Comparison of ENCODE assay signal across 8 mouse cellular contexts in genomic region chr7:49426060-49426459, GRCm38 (mm10).
DNase-seq lines count a peak whose midpoint lies in the region; ATAC-seq and TF ChIP-seq lines count a peak whose summit lies in the region.

No protein-coding gene starts in this region.

- no peaks in the 10 kb centered on the region for H3K9me3 ChIP-seq in forebrain, embryonic 13.5 days (replicated peaks)
- H3K9me3 ChIP-seq in lung, postnatal 0 days (ENCODE audit: low read length) = no peaks in the 10 kb centered on the region
- H3K9me3 ChIP-seq in stomach, postnatal 0 days (ENCODE audit: control insufficient read depth, low read length) = no peaks in the 10 kb centered on the region

- H3K4me2 ChIP-seq in forebrain, embryonic 13.5 days = peak overlapping the region; percentile 29; the same call in 1 of the 2 replicates
- H3K4me2 ChIP-seq in lung, postnatal 0 days (replicated peaks; ENCODE audit: low read depth, low read length) = no peak overlapping the region
- H3K4me2 ChIP-seq in stomach, postnatal 0 days (replicated peaks; ENCODE audit: low read depth) = no peak overlapping the region

- H3K27ac ChIP-seq in forebrain, embryonic 13.5 days = no peak overlapping the region
- H3K27ac ChIP-seq in lung, postnatal 0 days (ENCODE audit: low read length) = no peak overlapping the region
- no peak overlapping the region for H3K27ac ChIP-seq in stomach, postnatal 0 days (replicated peaks)

- peaks cover 6% of the 10 kb centered on the region for H3K4me1 ChIP-seq in forebrain, embryonic 13.5 days
- no peaks in the 10 kb centered on the region for H3K4me1 ChIP-seq in lung, postnatal 0 days (ENCODE audit: insufficient read depth, low read depth, low read length)
- no peaks in the 10 kb centered on the region for H3K4me1 ChIP-seq in stomach, postnatal 0 days (replicated peaks; ENCODE audit: control insufficient read depth, insufficient read depth)

- WGBS in forebrain, embryonic 13.5 days = 45% methylated on average over 4 of the region's 4 CpGs
- WGBS in lung, postnatal 0 days = 36% methylated on average over 4 of the region's 4 CpGs
- 42% methylated on average over 4 of the region's 4 CpGs for WGBS in stomach, postnatal 0 days

- no peaks in the 10 kb centered on the region for H3K27me3 ChIP-seq in forebrain, embryonic 13.5 days
- H3K27me3 ChIP-seq in lung, postnatal 0 days (replicated peaks; ENCODE audit: insufficient read depth, low read length) = no peaks in the 10 kb centered on the region
- H3K27me3 ChIP-seq in stomach, postnatal 0 days (ENCODE audit: control insufficient read depth, insufficient read depth, low read length) = no peaks in the 10 kb centered on the region

- DNase-seq in adrenal gland, adult (ENCODE audit: inconsistent age in 2 of 2, low spot score in 1 of 2) = peak; percentile 26 to 78
- no peak for DNase-seq in adrenal gland, adult 8-10 months
- DNase-seq in left cerebral cortex, postnatal 14 days (ENCODE audit: low spot score in 2 of 2) = peak; percentile 68 to 69
- no peak for DNase-seq in left cerebral cortex, adult 8-10 months (ENCODE audit: low spot score in 2 of 2)
- DNase-seq in adrenal gland, postnatal 25 days = peak; percentile 31
- peak; percentile 61 for DNase-seq in lung, postnatal 0 days (ENCODE audit: low spot score)
- peak; percentile 52 for DNase-seq in stomach, postnatal 0 days (ENCODE audit: low spot score)

- H3K36me3 ChIP-seq in forebrain, embryonic 13.5 days (ENCODE audit: poor library complexity, severe bottlenecking) = no peaks in the 10 kb centered on the region
- no peaks in the 10 kb centered on the region for H3K36me3 ChIP-seq in lung, postnatal 0 days (ENCODE audit: insufficient read depth, low read length)
- H3K36me3 ChIP-seq in stomach, postnatal 0 days (ENCODE audit: control insufficient read depth, insufficient read depth, low read length) = no peaks in the 10 kb centered on the region

- no peak for TF ChIP-seq EP300 in lung, postnatal 0 days (IDR thresholded peaks at IDR 0.05)
- no peak for TF ChIP-seq EP300 in stomach, postnatal 0 days (optimal IDR thresholded peaks at IDR 0.05)

- H3K4me3 ChIP-seq in forebrain, embryonic 13.5 days = no peak overlapping the region
- no peak overlapping the region for H3K4me3 ChIP-seq in lung, postnatal 0 days (ENCODE audit: low read depth, low read length)
- no peak overlapping the region for H3K4me3 ChIP-seq in stomach, postnatal 0 days (ENCODE audit: low read depth, low read length)

- intact Hi-C loops in left cerebral cortex, postnatal 14 days (cut with DNase I) = loop anchor here (2.0 kb wide), 1 partner anchor 293 kb away; no protein-coding TSS in a partner anchor

- TF ChIP-seq CTCF in lung, postnatal 0 days (IDR thresholded peaks at IDR 0.05) = peak; percentile 82
- peak; percentile 92 for TF ChIP-seq CTCF in stomach, postnatal 0 days (IDR thresholded peaks at IDR 0.05; ENCODE audit: low read depth)

- ATAC-seq in forebrain, embryonic 13.5 days = peak; percentile 39
- ATAC-seq in lung, postnatal 0 days = no peak
- ATAC-seq in stomach, postnatal 0 days (ENCODE audit: low FRiP score, low TSS enrichment) = 0 out of 2 replicates have a peak, but pooled peaks have one; percentile 7

- no peak overlapping the region for H3K9ac ChIP-seq in forebrain, embryonic 13.5 days
- no peak overlapping the region for H3K9ac ChIP-seq in lung, postnatal 0 days (replicated peaks; ENCODE audit: low read depth)
- no peak overlapping the region for H3K9ac ChIP-seq in stomach, postnatal 0 days (ENCODE audit: low read length)

Comparison
In these comparisons a context has a peak if more than half of its experiments do, and no peak if none do; other contexts are left out.
1. DNase-seq: peak in adrenal gland, adult (2 of 2), left cerebral cortex, postnatal 14 days (2 of 2), adrenal gland, postnatal 25 days (single experiment), lung, postnatal 0 days (single experiment) and stomach, postnatal 0 days (single experiment); none in adrenal gland, adult 8-10 months (single experiment) and left cerebral cortex, adult 8-10 months (0 of 2).